Mouse (Mus musculus): Measurements from ENCODE around the gene Tst. TPM values are rescaled to one million over a fixed set of nuclear protein-coding genes. Genes with fewer than 3 reads are reported as not detected.

The Tst gene
- polyA plus RNA-seq, 1 experiment: 3.8 TPM

DNA sequence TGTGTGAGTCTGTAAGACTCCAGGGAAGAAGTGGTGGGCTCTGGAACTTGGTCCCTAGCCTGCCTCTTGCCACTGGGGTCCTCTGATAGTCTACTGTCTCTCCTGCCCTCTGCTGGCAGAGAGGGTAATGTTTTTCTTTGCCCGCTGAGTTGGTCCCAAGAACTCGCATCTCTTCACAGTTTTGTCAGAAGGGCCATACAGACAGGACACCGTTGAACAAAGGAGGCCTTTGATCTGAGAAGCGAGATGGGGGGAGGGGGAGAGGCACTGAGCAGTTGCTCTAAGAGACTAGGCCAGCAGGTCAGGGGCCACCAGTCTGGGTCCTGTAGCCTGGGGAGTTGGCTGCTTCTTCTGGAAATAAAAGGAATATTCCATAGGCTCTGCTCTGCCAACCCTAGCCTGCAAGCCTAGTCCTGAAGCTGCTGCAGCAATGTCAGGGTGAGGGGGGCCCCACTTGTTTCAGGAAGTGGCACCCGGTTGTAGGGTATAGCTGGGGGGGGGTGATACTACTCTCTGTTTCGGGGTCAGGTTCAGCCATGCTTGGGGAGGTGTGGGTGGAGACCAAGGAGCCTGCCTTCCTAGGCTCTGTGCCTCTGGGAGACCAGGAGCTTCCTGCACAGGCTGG is 29.3 kb upstream of the Tst start:
- Histone ChIP-seq H3K4me1 (ENCODE audit: control insufficient read depth) (peaks cover 10% of the 10 kb centered on the region), H3K9me3 (ENCODE audit: control insufficient read depth, low read length) (no peaks in the 10 kb centered on the region), H3K4me3 (replicated peaks) (no peak overlapping the region), H3K36me3 (ENCODE audit: control insufficient read depth) (no peaks in the 10 kb centered on the region; the same call in 1 of the 2 replicates), H3K27me3 (ENCODE audit: control insufficient read depth) (peaks cover 49% of the 10 kb centered on the region)
- TF ChIP-seq TAL1 (IDR thresholded peaks at IDR 0.05; ENCODE audit: low read length) (no peak), GATA1 (IDR thresholded peaks at IDR 0.05; ENCODE audit: low read length) (no peak)

DNA sequence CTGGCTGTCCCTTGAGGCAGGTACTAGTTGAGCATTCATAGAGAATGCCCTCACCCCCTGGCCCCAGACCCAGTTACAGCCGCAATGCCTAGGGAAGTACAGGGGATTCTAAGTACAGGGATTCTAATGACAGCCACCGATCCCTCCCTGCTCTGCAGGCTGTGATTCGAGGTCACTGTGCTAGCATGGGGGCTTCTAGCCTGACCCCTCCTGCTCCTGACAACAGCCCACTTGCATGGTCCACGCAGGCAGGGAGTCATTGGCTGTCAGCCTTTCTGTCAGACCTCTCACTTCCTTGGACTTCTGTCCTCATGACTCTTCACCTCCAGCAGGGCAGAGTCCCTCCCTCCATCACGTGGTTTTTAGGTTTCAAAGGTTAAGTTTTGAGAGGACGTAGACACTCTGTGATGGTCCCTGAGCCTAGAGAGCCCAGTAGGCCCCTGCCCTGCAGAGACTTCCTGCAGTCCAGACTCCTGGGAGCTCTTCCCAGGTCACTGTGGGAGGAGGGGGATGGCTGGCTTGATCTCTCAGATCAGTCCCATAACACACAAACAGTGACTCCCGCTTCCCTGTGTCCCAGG is 25.9 kb upstream of the Tst start:
- no peak overlapping the region for H3K4me3 ChIP-seq (replicated peaks)
- H3K4me1 ChIP-seq (ENCODE audit: control insufficient read depth): no peaks in the 10 kb centered on the region; the same call in 1 of the 2 replicates
- H3K36me3 ChIP-seq (ENCODE audit: control insufficient read depth): no peaks in the 10 kb centered on the region; the same call in 1 of the 2 replicates
- peaks cover 67% of the 10 kb centered on the region for H3K27me3 ChIP-seq (ENCODE audit: control insufficient read depth)
- TF ChIP-seq GATA1 (IDR thresholded peaks at IDR 0.05; ENCODE audit: low read length) (no peak), TAL1 (IDR thresholded peaks at IDR 0.05; ENCODE audit: low read length) (no peak)
- H3K9me3 ChIP-seq (ENCODE audit: control insufficient read depth, low read length): no peaks in the 10 kb centered on the region

DNA sequence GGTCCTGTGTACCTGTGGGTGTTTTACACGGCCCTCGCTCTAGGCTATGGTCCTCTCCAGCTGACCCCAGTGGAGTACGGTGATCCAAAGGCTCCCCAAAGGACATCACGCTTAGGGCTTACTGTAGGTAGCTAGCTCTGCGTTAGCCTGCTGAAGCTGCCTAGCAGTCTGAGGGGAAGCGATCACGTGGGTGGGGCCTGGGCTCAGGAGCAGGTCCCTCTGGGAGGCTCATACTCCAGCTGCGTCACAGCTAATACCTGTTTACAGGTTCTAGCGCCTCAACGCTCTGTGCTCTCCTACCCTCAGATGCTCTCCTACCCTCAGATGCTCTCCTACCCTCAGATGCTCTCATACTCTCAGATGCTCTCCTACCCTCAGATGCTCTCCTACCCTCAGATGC is 25.2 kb upstream of the Tst start:
- Histone ChIP-seq H3K27me3 (ENCODE audit: control insufficient read depth) (peaks cover 66% of the 10 kb centered on the region), H3K9me3 (ENCODE audit: control insufficient read depth, low read length) (no peaks in the 10 kb centered on the region), H3K4me3 (replicated peaks) (no peak overlapping the region), H3K4me1 (ENCODE audit: control insufficient read depth) (no peaks in the 10 kb centered on the region), H3K36me3 (ENCODE audit: control insufficient read depth) (no peaks in the 10 kb centered on the region; the same call in 1 of the 2 replicates)
- TF ChIP-seq TAL1 (IDR thresholded peaks at IDR 0.05; ENCODE audit: low read length): no peak
- no peak for TF ChIP-seq GATA1 (IDR thresholded peaks at IDR 0.05; ENCODE audit: low read length)

DNA sequence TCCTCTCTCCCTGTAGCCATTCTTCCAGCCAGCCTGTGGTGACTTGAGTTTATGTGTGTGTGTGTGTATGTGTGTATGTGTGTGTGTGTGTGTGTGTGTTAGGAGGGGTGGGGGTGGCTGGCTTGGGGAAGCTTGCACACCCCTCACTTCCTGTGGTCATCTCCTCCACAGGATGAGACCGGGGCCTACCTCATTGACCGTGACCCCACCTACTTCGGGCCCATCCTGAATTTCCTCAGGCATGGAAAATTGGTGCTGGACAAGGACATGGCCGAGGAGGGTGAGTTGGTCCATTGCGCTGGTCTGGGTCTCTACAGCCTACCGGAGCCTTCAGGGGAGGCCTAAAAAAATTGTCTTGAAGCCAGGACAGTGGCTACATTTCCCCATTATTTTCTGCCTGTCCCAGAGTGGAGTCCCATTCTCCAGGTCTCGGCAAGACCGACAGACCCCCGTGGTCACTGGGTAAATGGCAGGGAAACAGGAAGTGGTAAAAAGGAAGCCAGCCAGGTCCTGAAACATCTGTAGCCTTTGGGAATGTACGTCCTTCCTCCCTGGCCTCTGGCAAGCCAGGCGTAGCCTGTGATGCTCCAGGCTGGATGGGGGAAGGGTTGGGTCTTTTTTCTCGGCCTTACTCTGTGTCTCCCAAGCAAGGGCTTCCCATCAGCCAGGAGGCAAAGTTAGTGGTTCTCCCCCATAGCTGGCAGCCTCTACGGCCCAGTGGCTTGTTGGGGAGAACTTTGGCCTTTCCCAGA is 24.3 kb upstream of the Tst start:
- no peaks in the 10 kb centered on the region for H3K4me1 ChIP-seq (ENCODE audit: control insufficient read depth)
- TF ChIP-seq TAL1 (IDR thresholded peaks at IDR 0.05; ENCODE audit: low read length) (no peak), GATA1 (IDR thresholded peaks at IDR 0.05; ENCODE audit: low read length) (no peak)
- H3K9me3 ChIP-seq (ENCODE audit: control insufficient read depth, low read length): no peaks in the 10 kb centered on the region
- H3K36me3 ChIP-seq (ENCODE audit: control insufficient read depth): no peaks in the 10 kb centered on the region; the same call in 1 of the 2 replicates
- H3K27me3 ChIP-seq (ENCODE audit: control insufficient read depth): peaks cover 65% of the 10 kb centered on the region
- H3K4me3 ChIP-seq (replicated peaks): no peak overlapping the region

DNA sequence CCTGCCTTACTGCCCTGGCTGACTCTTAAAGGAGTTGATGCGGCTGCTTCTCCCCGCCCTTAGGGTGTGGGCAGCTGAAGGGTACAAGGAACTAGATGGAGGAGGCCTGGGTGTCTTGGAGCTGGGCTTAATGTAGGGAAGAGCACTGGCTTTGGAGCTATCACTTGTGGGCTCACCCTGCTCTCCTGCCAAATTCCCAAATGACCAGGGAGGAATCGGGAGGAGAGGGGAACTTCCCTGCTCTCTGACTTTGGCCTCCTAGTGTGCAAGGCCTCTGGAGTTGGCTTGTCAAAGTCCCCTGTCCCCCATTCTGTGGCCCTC is 23.4 kb upstream of the Tst start:
- no peaks in the 10 kb centered on the region; the same call in 1 of the 2 replicates for H3K36me3 ChIP-seq (ENCODE audit: control insufficient read depth)
- peak overlapping the region; percentile 16 for H3K4me3 ChIP-seq (replicated peaks)
- TF ChIP-seq TAL1 (IDR thresholded peaks at IDR 0.05; ENCODE audit: low read length): no peak
- no peak for TF ChIP-seq GATA1 (IDR thresholded peaks at IDR 0.05; ENCODE audit: low read length)
- no peaks in the 10 kb centered on the region for H3K4me1 ChIP-seq (ENCODE audit: control insufficient read depth)
- no peaks in the 10 kb centered on the region for H3K9me3 ChIP-seq (ENCODE audit: control insufficient read depth, low read length)
- H3K27me3 ChIP-seq (ENCODE audit: control insufficient read depth): peaks cover 73% of the 10 kb centered on the region

DNA sequence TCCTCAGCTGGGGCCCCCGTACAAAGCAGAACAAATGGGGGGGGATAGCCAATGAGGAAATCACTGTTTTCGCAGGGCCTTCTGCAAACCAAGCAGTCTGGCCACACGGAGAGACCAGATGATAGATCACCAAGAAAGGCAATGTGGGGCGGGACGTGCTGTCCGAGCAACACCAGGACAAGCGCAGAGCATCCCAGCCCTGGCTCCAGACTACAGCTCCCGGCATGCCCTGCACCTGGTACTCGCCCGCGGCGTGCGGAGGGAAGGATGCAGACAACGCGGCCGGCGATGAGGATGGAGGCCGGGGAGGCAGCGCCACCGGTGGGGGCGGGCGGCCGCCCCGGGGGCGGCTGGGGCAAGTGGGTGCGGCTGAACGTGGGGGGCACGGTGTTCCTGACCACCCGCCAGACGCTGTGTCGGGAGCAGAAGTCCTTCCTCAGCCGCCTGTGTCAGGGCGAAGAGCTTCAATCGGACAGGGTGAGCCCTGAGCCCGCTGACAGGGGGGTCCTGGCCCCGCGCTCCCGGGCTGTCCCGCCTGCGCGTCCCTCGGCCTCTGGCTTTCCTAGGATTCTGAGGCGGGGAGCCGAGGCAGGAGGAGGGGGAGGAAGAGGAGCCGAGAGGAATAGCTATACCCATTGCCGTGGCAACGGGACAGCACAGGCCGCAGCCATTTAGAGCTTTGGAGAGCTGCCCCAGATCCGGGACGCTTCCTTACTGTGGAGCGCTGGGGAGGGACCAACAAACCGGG is 22.9 kb upstream of the Tst start, which contains the start of gene Kctd17:
Gene Kctd17 (plus strand): TSS at position 174 of the 748 bp plus-strand sequence.
- H3K9me3 ChIP-seq (ENCODE audit: control insufficient read depth, low read length): no peaks in the 10 kb centered on the region
- H3K36me3 ChIP-seq (ENCODE audit: control insufficient read depth): no peaks in the 10 kb centered on the region; the same call in 1 of the 2 replicates
- H3K4me1 ChIP-seq (ENCODE audit: control insufficient read depth): no peaks in the 10 kb centered on the region
- peak within 1 kb of the TSS; percentile 16 for H3K4me3 ChIP-seq (replicated peaks)
- peaks cover 75% of the 10 kb centered on the region for H3K27me3 ChIP-seq (ENCODE audit: control insufficient read depth)
- TF ChIP-seq GATA1 (IDR thresholded peaks at IDR 0.05; ENCODE audit: low read length) (no peak), TAL1 (IDR thresholded peaks at IDR 0.05; ENCODE audit: low read length) (no peak)

DNA sequence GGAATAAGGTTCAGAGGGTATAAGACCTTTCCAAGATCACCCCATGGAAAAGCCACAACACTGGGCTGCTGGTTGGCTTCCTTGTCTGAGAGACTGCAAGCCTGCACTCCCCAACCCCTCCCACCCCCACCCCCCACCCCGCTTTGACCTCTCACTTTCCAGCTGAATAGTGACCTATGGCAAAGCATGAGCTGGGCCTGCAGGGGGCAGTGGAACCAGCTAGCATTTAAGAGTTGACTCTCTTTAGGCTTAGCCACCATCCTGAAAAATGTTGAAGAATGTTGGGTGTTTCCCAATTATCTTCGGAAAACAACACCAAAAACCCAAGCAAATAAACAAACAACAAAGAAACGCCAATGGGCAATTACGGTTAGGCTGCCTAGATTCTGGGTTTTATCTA is 19.5 kb upstream of the Tst start:
- TF ChIP-seq TAL1 (IDR thresholded peaks at IDR 0.05; ENCODE audit: low read length): no peak
- Histone ChIP-seq H3K36me3 (ENCODE audit: control insufficient read depth) (no peaks in the 10 kb centered on the region), H3K4me3 (replicated peaks) (no peak overlapping the region), H3K9me3 (ENCODE audit: control insufficient read depth, low read length) (no peaks in the 10 kb centered on the region), H3K4me1 (ENCODE audit: control insufficient read depth) (peaks cover 7% of the 10 kb centered on the region), H3K27me3 (ENCODE audit: control insufficient read depth) (peaks cover 98% of the 10 kb centered on the region)

DNA sequence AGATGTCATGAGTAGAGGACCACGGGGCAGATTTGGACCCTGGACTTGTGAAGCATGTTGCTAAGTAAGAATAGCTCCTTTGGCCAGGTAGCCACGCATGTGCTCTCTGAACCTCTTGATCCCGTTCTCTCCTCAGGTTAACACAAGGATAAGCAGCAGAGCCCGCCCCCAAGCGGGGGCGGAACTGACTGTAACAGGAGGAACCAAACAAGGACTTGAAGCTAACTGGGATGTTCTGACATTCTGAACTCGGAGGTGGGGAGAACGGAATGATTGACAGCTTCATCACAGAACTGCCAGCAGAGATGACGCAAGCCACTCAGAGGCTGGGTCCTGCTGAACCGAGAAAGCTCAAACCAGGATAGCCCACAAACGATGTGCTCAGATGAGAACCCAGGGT is 18.8 kb upstream of the Tst start:
- H3K9me3 ChIP-seq (ENCODE audit: control insufficient read depth, low read length): no peaks in the 10 kb centered on the region
- TF ChIP-seq TAL1 (IDR thresholded peaks at IDR 0.05; ENCODE audit: low read length) (no peak), GATA1 (IDR thresholded peaks at IDR 0.05; ENCODE audit: low read length) (no peak)
- H3K27me3 ChIP-seq (ENCODE audit: control insufficient read depth): peaks cover 98% of the 10 kb centered on the region
- no peaks in the 10 kb centered on the region for H3K36me3 ChIP-seq (ENCODE audit: control insufficient read depth)
- peaks cover 7% of the 10 kb centered on the region for H3K4me1 ChIP-seq (ENCODE audit: control insufficient read depth)
- H3K4me3 ChIP-seq (replicated peaks): no peak overlapping the region

Measured in erythroblast, embryonic 14.5 days (primary cell).